Mouse (Mus musculus) G1E (cell line): Measurements from ENCODE around the gene Mknk1.

Source experiments
- CTCF ChIP-seq: IDR thresholded peaks from 2 replicates; pipeline ENCODE4 v1.5.1; 2012; ENCODE audit warnings: low read depth, low read length, inconsistent platforms, mixed read lengths
- GATA1 ChIP-seq: IDR thresholded peaks from 2 replicates; pipeline ENCODE4 v1.6.1; 2012; ENCODE audit warnings: borderline replicate concordance, low read length, inconsistent platforms, mixed read lengths
- TAL1 ChIP-seq: conservative IDR thresholded peaks from 2 replicates; pipeline ENCODE4 v1.6.1; 2012; ENCODE audit warnings: low read depth, low read length, inconsistent platforms, mixed read lengths

DNA sequence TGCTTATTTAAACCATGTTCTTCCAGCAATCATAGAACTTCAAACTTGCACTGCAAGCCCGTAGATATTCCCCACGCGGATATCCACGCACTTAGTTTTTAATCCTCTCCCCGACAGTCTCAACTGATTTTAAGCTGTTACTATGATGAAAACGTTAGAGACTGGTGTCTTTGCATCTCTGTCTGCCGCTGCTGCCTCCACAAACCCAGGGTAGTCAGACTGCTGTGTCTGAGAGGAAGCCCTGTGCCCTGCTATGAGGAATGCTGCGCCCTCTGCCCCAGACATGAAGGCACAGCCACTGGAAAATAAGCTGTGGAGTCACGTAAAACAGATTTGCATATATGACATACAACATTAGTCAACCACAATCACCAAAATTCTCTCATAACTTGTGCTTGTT is 39.8 kb downstream of the Mknk1 start:
- no peak for TF ChIP-seq CTCF
- TF ChIP-seq GATA1 = no peak
- no peak for TF ChIP-seq TAL1
